Mouse (Mus musculus): ENCODE results near the gene Bpifc.

The Bpifc gene

DNA sequence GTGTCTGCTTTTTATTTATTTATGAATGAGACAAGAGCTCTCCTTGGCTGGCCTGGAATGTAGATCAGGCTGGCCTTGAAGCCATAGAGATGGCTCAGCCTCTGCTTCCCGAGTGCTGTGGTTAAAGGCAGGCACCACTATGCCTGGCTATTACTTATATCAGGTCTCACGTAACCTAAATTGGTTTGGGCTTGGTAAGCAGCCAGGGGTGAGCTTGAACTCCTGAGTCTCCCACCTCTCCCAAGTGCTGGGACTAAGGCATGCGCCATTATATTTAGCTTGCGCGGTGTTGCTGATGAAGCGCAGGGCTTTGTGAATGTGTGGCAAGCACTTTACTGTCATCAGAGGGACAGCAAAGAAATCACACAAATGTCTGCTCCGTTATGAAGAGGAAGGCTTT, 6.1 kb upstream of the Bpifc start:
- no peak for DNase-seq (ENCODE audit: extremely low read depth, low read depth, low spot score)

- no peak for DNase-seq (ENCODE audit: extremely low read depth, low read depth, low spot score)
Observed at GRCm38 (mm10) chr10:86011172-86011571, 523 bp downstream of the Bpifc start.

GRCm38 (mm10) chr10:86010636-86011035, 1.1 kb downstream of the Bpifc start:
- no peak for DNase-seq (ENCODE audit: extremely low read depth, low read depth, low spot score)

GRCm38 (mm10) chr10:86009688-86010087, 2.0 kb downstream of the Bpifc start:
- no peak for DNase-seq (ENCODE audit: extremely low read depth, low read depth, low spot score)

- no peak for DNase-seq (ENCODE audit: extremely low read depth, low read depth, low spot score)
Observed at GRCm38 (mm10) chr10:86006455-86006854, 5.2 kb downstream of the Bpifc start.

DNA sequence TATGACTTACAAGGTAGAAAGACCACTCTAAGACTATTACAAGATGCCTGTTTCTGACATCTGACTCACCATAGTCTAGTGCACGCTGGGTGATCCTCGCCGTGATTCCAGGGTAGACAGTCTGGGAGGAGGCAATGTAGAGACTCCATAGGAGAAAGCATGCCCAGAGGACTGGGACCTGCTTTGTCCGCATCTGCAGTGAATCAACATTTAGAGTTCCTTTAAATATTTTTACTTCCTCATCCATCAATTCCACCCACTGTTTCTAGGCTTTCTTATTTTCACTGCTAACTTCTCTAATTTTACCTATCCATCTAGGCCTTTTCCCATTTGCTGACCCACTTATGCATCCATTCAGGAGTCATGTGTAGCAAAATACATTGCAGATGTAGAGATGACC, 11.2 kb downstream of the Bpifc start:
- DNase-seq (ENCODE audit: extremely low read depth, low read depth, low spot score), result no peak

GRCm38 (mm10) chr10:85994543-85995104, 17.1 kb downstream of the Bpifc start:
- DNase-seq (ENCODE audit: extremely low read depth, low read depth, low spot score), result peak; percentile 90

- DNase-seq (ENCODE audit: extremely low read depth, low read depth, low spot score), result no peak
Observed at GRCm38 (mm10) chr10:85993836-85994235, 17.9 kb downstream of the Bpifc start.

GRCm38 (mm10) chr10:85992412-85992811, 19.3 kb downstream of the Bpifc start:
- DNase-seq (ENCODE audit: extremely low read depth, low read depth, low spot score), result no peak

DNA sequence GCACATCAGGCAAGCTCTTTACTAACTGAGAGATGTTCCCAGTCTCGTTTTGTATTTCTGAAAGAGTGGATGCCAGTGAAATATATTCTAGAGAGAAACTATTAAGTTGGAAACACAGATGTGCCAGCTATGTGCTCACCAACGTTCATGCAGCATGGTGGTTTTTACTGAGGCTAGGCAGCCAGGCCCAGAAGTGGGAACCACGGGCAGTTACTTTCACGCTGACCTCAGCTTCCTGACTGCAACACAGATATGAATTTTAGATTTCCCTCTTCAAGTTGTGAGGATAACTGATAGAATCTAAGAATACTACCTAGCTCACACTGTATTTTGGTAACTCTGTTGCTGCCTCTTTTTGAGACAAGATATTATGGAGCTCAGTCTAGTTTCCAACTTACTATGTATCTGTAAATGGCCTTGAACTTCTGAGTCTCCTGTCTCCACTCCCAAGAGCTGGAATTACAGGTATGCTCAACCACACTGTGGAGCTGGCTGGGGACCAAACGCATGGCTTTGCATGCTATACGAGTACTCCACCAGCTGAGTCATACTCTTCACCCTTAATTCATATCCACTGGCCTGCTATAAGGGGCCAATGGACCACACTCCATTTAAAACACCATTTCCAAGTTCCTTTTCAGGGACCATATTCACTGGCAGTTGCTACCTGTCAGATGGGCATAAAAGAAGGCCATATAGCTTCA, 22.1 kb downstream of the Bpifc start:
- no peak for DNase-seq (ENCODE audit: extremely low read depth, low read depth, low spot score)

DNA sequence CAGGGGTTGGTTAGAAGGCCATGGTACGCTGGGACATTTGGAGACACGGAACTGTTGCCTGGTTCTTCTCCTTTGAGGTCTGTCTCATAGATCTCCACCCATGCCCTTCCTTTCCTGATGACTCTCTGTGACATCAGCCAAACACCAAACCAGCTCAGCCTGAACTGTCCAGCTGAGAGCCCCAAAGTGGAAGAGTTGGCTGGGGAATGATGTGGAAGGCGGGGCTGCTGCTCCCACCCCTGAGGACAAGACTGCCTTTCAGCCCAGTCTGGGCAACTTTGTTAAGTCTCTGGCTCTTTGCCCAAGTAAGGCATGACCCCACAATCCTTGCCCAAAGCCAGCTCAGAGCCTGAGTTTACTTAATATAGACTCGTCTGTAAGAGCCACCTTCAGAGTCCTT, 38.8 kb downstream of the Bpifc start:
- DNase-seq (ENCODE audit: extremely low read depth, low read depth, low spot score), result no peak

- no peak for DNase-seq (ENCODE audit: extremely low read depth, low read depth, low spot score)
Observed at GRCm38 (mm10) chr10:85971826-85972225, 39.9 kb downstream of the Bpifc start.

- no peak for DNase-seq (ENCODE audit: extremely low read depth, low read depth, low spot score)
Observed at GRCm38 (mm10) chr10:85969894-85970620, 41.6 kb downstream of the Bpifc start.

DNA sequence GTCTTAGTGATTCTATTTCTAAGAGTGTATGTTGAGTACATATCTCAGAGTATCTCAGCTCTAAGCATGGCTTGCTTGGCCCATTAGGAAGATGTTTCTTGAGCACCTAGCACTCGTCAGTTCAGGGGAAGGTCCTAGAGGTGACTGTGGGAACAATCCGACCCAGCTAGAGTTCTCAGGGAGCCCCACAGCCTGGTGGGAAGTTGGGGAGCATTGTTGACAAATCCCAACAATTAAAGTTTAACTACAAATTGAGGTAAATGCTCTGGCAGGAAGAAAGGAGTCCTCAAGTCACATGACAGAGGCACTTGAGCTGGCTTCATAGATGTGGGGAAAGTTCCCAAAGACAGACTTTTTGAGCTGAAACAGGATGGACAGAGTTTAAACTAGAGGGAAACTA, 43.0 kb downstream of the Bpifc start:
- DNase-seq (ENCODE audit: extremely low read depth, low read depth, low spot score), result no peak

DNA sequence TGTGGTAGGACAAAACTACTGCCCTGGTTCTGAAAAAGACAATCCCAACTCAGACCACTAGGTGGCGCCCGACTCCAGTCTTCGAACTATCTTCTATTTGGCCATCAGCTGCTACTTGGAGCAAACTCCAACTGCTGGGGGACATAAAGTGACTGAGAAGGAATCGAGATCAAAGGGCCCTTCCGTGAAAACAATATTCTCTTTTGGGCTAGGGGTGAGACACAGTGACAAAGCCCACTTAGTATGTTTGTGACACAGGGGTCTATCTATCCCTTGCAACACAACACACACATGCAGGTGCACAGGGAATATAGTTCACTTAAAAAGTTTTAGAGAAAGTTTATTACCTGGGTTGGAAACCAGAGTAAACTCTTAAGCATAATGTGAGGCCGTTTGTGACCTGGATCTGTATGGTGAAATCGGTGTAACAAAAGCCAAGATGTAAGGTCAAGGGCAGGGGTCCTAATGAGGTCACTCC, 43.5 kb downstream of the Bpifc start:
- no peak for DNase-seq (ENCODE audit: extremely low read depth, low read depth, low spot score)

DNA sequence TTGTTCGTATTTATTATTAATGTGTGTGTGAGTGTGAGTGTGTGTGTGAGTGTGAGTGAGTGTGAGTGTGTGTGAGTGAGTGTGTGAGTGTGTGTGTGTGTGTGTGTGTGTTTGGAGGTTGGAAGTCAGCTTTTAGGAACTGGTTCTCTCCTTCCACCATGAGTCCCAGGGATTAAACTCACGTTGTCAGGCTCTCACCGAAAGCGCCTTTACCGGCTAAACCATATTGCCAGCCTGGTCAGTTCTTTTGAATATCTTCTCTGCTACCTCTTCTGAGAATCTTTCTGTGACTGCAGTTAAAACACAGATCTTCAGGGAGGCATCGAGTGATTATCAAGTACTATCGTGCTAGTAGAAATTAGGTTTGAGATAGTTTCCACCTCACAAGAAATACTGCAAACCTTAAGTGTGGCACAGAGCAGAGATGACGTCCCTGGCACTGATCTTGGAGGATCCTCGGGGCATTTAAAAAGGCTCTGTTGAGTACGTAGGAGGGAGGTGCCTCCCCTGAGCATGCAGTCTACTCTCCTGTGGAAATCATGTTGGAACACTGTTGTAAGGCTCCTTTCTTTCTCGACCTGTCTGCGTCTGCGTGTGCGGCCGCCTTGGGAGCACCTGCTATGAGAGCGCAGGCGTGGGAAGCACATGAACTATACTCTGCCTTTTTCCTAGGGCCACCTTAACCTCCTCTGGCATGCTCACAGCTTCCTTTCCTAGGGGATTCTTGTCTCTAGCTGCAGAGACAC, 44.1 kb downstream of the Bpifc start:
- DNase-seq (ENCODE audit: extremely low read depth, low read depth, low spot score), result no peak

DNA sequence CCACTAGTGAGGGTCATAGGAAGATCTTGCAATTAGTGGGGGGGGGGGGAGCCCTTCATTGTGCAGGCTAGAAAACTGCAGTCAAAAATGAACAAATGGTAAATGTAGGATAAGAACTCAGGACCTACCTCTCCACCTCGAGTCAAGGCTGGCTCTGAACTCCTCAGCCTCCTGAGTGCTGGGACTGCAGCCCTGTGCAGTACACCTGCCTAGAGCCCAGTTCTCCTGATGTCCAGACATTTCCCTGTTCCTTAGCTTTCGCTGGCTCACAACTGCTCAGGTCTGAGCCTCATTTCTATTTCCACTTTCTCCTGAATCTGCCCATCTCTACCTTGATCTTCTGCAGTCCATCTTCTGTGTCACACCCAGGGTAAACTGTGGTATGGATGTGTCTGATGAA, 45.2 kb downstream of the Bpifc start:
- no peak for DNase-seq (ENCODE audit: extremely low read depth, low read depth, low spot score)

DNA sequence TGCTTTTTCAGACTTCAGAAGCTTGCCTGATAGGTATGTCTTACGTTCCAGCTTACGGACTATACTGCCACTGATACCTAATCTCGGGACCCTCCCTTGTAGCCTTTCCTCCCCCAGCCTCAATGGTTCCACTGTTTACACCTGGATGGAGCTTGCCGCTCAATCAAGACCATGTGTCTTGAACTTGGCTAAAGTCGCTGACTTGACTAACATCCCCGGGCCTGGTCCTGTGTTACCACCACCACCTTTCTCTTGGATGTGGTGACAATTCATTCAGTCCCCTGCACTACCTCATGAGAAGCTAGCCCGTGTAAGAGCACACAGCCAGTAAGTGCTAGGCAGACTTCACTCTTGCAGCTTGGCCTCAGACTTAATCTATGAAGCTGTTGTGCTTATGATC, 47.4 kb downstream of the Bpifc start:
- no peak for DNase-seq (ENCODE audit: extremely low read depth, low read depth, low spot score)

- no peak for DNase-seq (ENCODE audit: extremely low read depth, low read depth, low spot score)
Observed at GRCm38 (mm10) chr10:85962897-85963296, 48.8 kb downstream of the Bpifc start.

GRCm38 (mm10) chr10:85957464-85957950, 54.2 kb downstream of the Bpifc start, which contains the start of gene Rtcb:
TSS of gene Rtcb (minus strand) at chr10:85957823.
- DNase-seq (ENCODE audit: extremely low read depth, low read depth, low spot score), result peak; percentile 31

DNA sequence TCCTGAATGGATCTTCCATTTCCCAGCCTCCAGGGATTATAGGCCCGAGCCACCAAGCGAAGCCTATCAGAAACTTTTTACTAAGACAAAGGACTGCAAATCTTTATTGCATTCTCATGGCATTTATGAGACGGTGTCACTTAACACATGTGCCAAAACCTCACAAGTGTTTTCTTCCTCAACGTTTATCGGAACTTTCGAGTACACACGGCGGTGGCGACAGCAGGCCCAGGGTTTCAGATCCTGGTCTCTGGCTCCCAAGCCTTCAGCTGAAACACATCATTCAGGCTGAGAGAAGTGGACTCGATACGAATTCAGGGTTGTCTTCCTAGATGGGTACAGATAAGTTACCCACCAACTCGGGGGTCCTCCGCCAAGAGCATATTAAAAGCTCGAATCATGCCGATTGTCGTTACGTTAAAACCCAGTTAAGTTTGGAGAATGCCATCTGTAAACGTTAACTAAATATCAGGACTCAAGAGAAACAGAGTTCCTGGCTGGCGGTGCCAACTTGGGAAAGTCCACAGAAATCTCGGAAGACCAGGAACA, 54.8 kb downstream of the Bpifc start:
- no peak for DNase-seq (ENCODE audit: extremely low read depth, low read depth, low spot score)

Measured in fat pad, adult 2 months (tissue).